Mouse (Mus musculus) midbrain, postnatal 0 days (tissue): ENCODE results near the gene Gm11273. TPM values are rescaled to one million over a fixed set of nuclear protein-coding genes. Genes with fewer than 3 reads are reported as not detected.
"Not testable (repeated sequence)": the region's sequence is repeated elsewhere in the genome, so short reads cannot be mapped to it uniquely, and the experiment has no call there.

Experiments used
- ATAC-seq: fragments of 200-750 bp; cut with Nextera tagmentation; 2 replicates; pipeline ENCODE4 v1.8.0; 2017; ENCODE audit warnings: moderate number of reproducible peaks, mild to moderate bottlenecking, moderate TSS enrichment, moderate library complexity; ENCODE audit not compliant: low FRiP score
- DNase-seq: peaks from one replicate; pipeline ENCODE4 v3.0.0-alpha.2; 2015; ENCODE audit warnings: low spot score
- H3K27ac ChIP-seq: fragments of 300-500 bp; sonication (generic); 2 replicates; pipeline ENCODE4 v1.5.1; 2014; ENCODE audit warnings: low read depth, mild to moderate bottlenecking, low read length, mixed read lengths
- H3K27me3 ChIP-seq: fragments of 300-500 bp; sonication (generic); 2 replicates; pipeline ENCODE4 v1.6.1; 2014; ENCODE audit warnings: low read length, control low read depth, mixed read lengths; ENCODE audit not compliant: insufficient read depth
- H3K36me3 ChIP-seq: fragments of 300-500 bp; sonication (generic); 2 replicates; pipeline ENCODE4 v1.6.1; 2014; ENCODE audit warnings: low read length, control low read depth, mixed read lengths; ENCODE audit not compliant: insufficient read depth
- H3K4me1 ChIP-seq: fragments of 300-500 bp; sonication (generic); 2 replicates; pipeline ENCODE4 v1.6.1; 2014; ENCODE audit warnings: mild to moderate bottlenecking, control low read depth, antibody characterized with exemption, low read length, mixed read lengths; ENCODE audit not compliant: insufficient read depth
- H3K4me2 ChIP-seq: fragments of 300-500 bp; sonication (generic); 2 replicates; pipeline ENCODE4 v1.6.1; 2014; ENCODE audit warnings: low read depth, mild to moderate bottlenecking, low read length, mixed read lengths; ENCODE audit not compliant: poor library complexity, severe bottlenecking
- H3K4me3 ChIP-seq: fragments of 300-500 bp; sonication (generic); 2 replicates; pipeline ENCODE4 v1.5.1; 2014; ENCODE audit warnings: low read depth, mild to moderate bottlenecking, low read length, moderate library complexity
- H3K9ac ChIP-seq: fragments of 300-500 bp; sonication (generic); replicated peaks from 2 replicates; pipeline ENCODE4 v1.6.1; 2014; ENCODE audit warnings: mild to moderate bottlenecking, low read length, moderate library complexity, mixed read lengths; ENCODE audit not compliant: poor library complexity, severe bottlenecking
- H3K9me3 ChIP-seq: fragments of 300-500 bp; sonication (generic); 2 replicates; pipeline ENCODE4 v1.6.1; 2016; ENCODE audit warnings: low read length, control low read depth
- CTCF ChIP-seq: IDR thresholded peaks from 2 replicates; pipeline ENCODE4 v1.5.1; 2016; ENCODE audit warnings: antibody characterized with exemption, mild to moderate bottlenecking
- WGBS: fragments of 180-500 bp; shearing (Covaris S2); extraction: QIAGEN DNeasy Blood & Tissue Kit; methylation state at CpG from one replicate; pipeline ENCODE4 v1.1.7; 2014; 5-methylcytosine and 5-hydroxymethylcytosine counted together
- polyA plus RNA-seq: library from polyadenylated mRNA; unstranded; fragments of >200 nt; fragmentation: Nextera tagmentation; extraction: Ambion mirVana; gene quantifications from 2 replicates; pipeline ENCODE4 v1.2.1, GENCODE M21; 2015
- total RNA-seq: library from RNA; depleted of rRNA; stranded (reverse); fragments of >200 nt; gene quantifications from 2 replicates; pipeline ENCODE4 v1.2.3, GENCODE M21; 2014

Gene Gm11273
- total and polyA plus RNA-seq, 2 experiments from 2014 or later: 6.4 to 16.8 TPM

GRCm38 (mm10) chr13:21506221-21506649, 5.0 kb upstream of the Gm11273 start:
- peak; percentile 91 for DNase-seq
- under 1% methylated on average over 21 of the region's 21 CpGs for WGBS
- H3K36me3 ChIP-seq: no peaks in the 10 kb centered on the region
- peak overlapping the region; percentile 74 for H3K27ac ChIP-seq
- no peaks in the 10 kb centered on the region for H3K27me3 ChIP-seq
- H3K9ac ChIP-seq: peak overlapping the region; percentile 72
- no peak for TF ChIP-seq CTCF
- peak; percentile 97 for ATAC-seq
- H3K4me1 ChIP-seq: no peaks in the 10 kb centered on the region
- peak overlapping the region; percentile 63 for H3K4me3 ChIP-seq
- peak overlapping the region; percentile 58 for H3K4me2 ChIP-seq
- no peaks in the 10 kb centered on the region for H3K9me3 ChIP-seq

GRCm38 (mm10) chr13:21502296-21502695, 1.1 kb upstream of the Gm11273 start:
- ATAC-seq: no peak
- Histone ChIP-seq H3K4me1 (no peaks in the 10 kb centered on the region), H3K27me3 (no peaks in the 10 kb centered on the region), H3K36me3 (no peaks in the 10 kb centered on the region), H3K4me2 (no peak overlapping the region), H3K27ac (no peak overlapping the region), H3K9ac (no peak overlapping the region), H3K4me3 (no peak overlapping the region), H3K9me3 (no peaks in the 10 kb centered on the region)
- 83% methylated on average over 5 of the region's 5 CpGs for WGBS
- no peak for TF ChIP-seq CTCF
- no peak for DNase-seq

- 93% methylated on average over 21 of the region's 21 CpGs for WGBS
- H3K4me1 ChIP-seq: no peaks in the 10 kb centered on the region
- TF ChIP-seq CTCF: no peak
- no peak within 1 kb of the TSS for H3K4me3 ChIP-seq
- H3K27ac ChIP-seq: no peak within 1 kb of the TSS
- no peak within 1 kb of the TSS for H3K4me2 ChIP-seq
- H3K36me3 ChIP-seq: no peaks in the 10 kb centered on the region
- H3K27me3 ChIP-seq: no peaks in the 10 kb centered on the region
- ATAC-seq: no peak
- no peak for DNase-seq
- no peak within 1 kb of the TSS for H3K9ac ChIP-seq
- no peaks in the 10 kb centered on the region for H3K9me3 ChIP-seq
These were observed 6.1 kb downstream of the Gm11273 start, which contains the start of gene AK157302 for GRCm38 (mm10) chr13:21495080-21495479. AK157302 (plus strand) TSS chr13:21495223.

- Histone ChIP-seq H3K4me2 (no peak overlapping the region), H3K9me3 (no peaks in the 10 kb centered on the region), H3K9ac (no peak overlapping the region), H3K4me1 (no peaks in the 10 kb centered on the region), H3K27me3 (no peaks in the 10 kb centered on the region), H3K36me3 (no peaks in the 10 kb centered on the region), H3K4me3 (no peak overlapping the region), H3K27ac (no peak overlapping the region)
- 92% methylated on average over 5 of the region's 5 CpGs for WGBS
- ATAC-seq (no peak), DNase-seq (no peak)
- TF ChIP-seq CTCF: no peak
These were observed 8.4 kb downstream of the Gm11273 start for GRCm38 (mm10) chr13:21492847-21493246.

GRCm38 (mm10) chr13:21486881-21487280, 14.3 kb downstream of the Gm11273 start:
- ATAC-seq (no peak), DNase-seq (no peak)
- H3K9ac ChIP-seq: no peak overlapping the region
- H3K36me3 ChIP-seq: peaks cover 15% of the 10 kb centered on the region
- no peak overlapping the region for H3K4me2 ChIP-seq
- H3K4me1 ChIP-seq: 0 out of 2 replicates have a peak, but pooled peaks cover 3% of the 10 kb centered on the region
- no peaks in the 10 kb centered on the region for H3K9me3 ChIP-seq
- no peak overlapping the region for H3K27ac ChIP-seq
- no peak for TF ChIP-seq CTCF
- H3K27me3 ChIP-seq: no peaks in the 10 kb centered on the region
- no peak overlapping the region for H3K4me3 ChIP-seq
- WGBS: 89% methylated on average over 1 of the region's 1 CpGs

GRCm38 (mm10) chr13:21478759-21479670, 22.2 kb downstream of the Gm11273 start, which contains the start of the genes Zkscan4 and Gm10065:
Zkscan4 (plus strand) TSS chr13:21478907.
Gm10065 (minus strand) TSS chr13:21479441.
- peak; percentile 93 for DNase-seq
- H3K36me3 ChIP-seq, H3K9me3 ChIP-seq, H3K27me3 ChIP-seq, H3K4me1 ChIP-seq: not testable (repeated sequence)
- Histone ChIP-seq H3K4me2 (peak within 1 kb of the TSS; percentile 57), H3K9ac (peak within 1 kb of the TSS; percentile 74), H3K27ac (peak within 1 kb of the TSS; percentile 88), H3K4me3 (peak within 1 kb of the TSS; percentile 58)
- peak; percentile 64 for TF ChIP-seq CTCF
- peak; percentile 91 for ATAC-seq
- 4% methylated on average over 31 of the region's 31 CpGs for WGBS
